Mouse (Mus musculus) naive thymus-derived CD4-positive, alpha-beta T cell, adult 2 months (primary cell): Measurements from ENCODE around the gene Ddx47.

Experiments
- DNase-seq: peaks from one replicate; pipeline ENCODE4 v3.0.0-alpha.2; 2011; ENCODE audit warnings: low read depth

Gene Ddx47

GRCm38 (mm10) chr6:135011048-135011733 lies at the start of gene Ddx47:
Gene Ddx47 (plus strand): TSS chr6:135011612.
- peak; percentile 96 for DNase-seq

- DNase-seq = no peak
These were observed 49.4 kb upstream of the Ddx47 start for GRCm38 (mm10) chr6:134961858-134962517.

- DNase-seq = no peak
These were observed 48.9 kb upstream of the Ddx47 start for GRCm38 (mm10) chr6:134962518-134962893.

- no peak for DNase-seq
These were observed 47.5 kb upstream of the Ddx47 start for GRCm38 (mm10) chr6:134963910-134964309.

GRCm38 (mm10) chr6:134966681-134967080 lies 44.7 kb upstream of the Ddx47 start:
- DNase-seq = no peak

GRCm38 (mm10) chr6:134968326-134968725 lies 43.1 kb upstream of the Ddx47 start:
- DNase-seq = no peak

- no peak for DNase-seq
These were observed 41.9 kb upstream of the Ddx47 start for GRCm38 (mm10) chr6:134969498-134969897.

- no peak for DNase-seq
These were observed 39.3 kb upstream of the Ddx47 start for GRCm38 (mm10) chr6:134972096-134972495.

- no peak for DNase-seq
These were observed 34.8 kb upstream of the Ddx47 start for GRCm38 (mm10) chr6:134976628-134977027.

GRCm38 (mm10) chr6:134981231-134982062 lies 30.0 kb upstream of the Ddx47 start, which contains the start of gene Apold1:
Gene Apold1 (plus strand): TSS chr6:134981718.
- DNase-seq = peak; percentile 70

- DNase-seq = peak; percentile 81
These were observed 27.7 kb upstream of the Ddx47 start for GRCm38 (mm10) chr6:134983529-134984370.

GRCm38 (mm10) chr6:134984748-134985147 lies 26.7 kb upstream of the Ddx47 start:
- DNase-seq = peak; percentile 23

- DNase-seq = no peak
These were observed 23.0 kb upstream of the Ddx47 start for GRCm38 (mm10) chr6:134988377-134988776.

GRCm38 (mm10) chr6:134990674-134991073 lies 20.7 kb upstream of the Ddx47 start:
- DNase-seq = no peak

- no peak for DNase-seq
These were observed 17.3 kb upstream of the Ddx47 start for GRCm38 (mm10) chr6:134994031-134994651.

GRCm38 (mm10) chr6:134994985-134995384 lies 16.4 kb upstream of the Ddx47 start:
- no peak for DNase-seq

GRCm38 (mm10) chr6:134996918-134997317 lies 14.5 kb upstream of the Ddx47 start:
- no peak for DNase-seq

GRCm38 (mm10) chr6:134998076-134998475 lies 13.3 kb upstream of the Ddx47 start:
- no peak for DNase-seq

- DNase-seq = no peak
These were observed 12.6 kb upstream of the Ddx47 start for GRCm38 (mm10) chr6:134998781-134999180.

- DNase-seq = no peak
These were observed 11.1 kb upstream of the Ddx47 start for GRCm38 (mm10) chr6:135000272-135000671.

GRCm38 (mm10) chr6:135001991-135002390 lies 9.4 kb upstream of the Ddx47 start:
- DNase-seq = no peak
